Mouse (Mus musculus) olfactory bulb, adult 2 months (tissue): ENCODE measurements around the gene Tmem86b.

ENCODE experiments used
- CTCF ChIP-seq: fragments of 200-500 bp; IDR thresholded peaks from 2 replicates; pipeline ENCODE4 v1.5.1; 2012; ENCODE audit warnings: low read depth, mild to moderate bottlenecking, low read length, moderate library complexity; ENCODE audit not compliant: insufficient read depth
- POLR2A ChIP-seq: fragments of 200-500 bp; IDR thresholded peaks from 2 replicates; pipeline ENCODE4 v1.6.1; 2012; ENCODE audit warnings: mild to moderate bottlenecking, low read depth, low read length, moderate library complexity; ENCODE audit not compliant: insufficient read depth

- TF ChIP-seq CTCF (no peak), POLR2A (no peak)
These were observed 24.7 kb upstream of the Tmem86b start for GRCm38 (mm10) chr7:4655916-4656315.
